Mouse (Mus musculus) 416B (cell line): ENCODE data around the gene Zfhx3.

Experiments used
- DNase-seq: peaks from one replicate; pipeline ENCODE4 v3.0.0; 2011; ENCODE audit warnings: low read depth

Zfhx3 gene

GRCm38 (mm10) chr8:108859001-108859400 is 916.6 kb downstream of the Zfhx3 start:
- DNase-seq = peak; percentile 29

GRCm38 (mm10) chr8:108859983-108860382 is 917.5 kb downstream of the Zfhx3 start:
- DNase-seq = no peak

GRCm38 (mm10) chr8:108863440-108863839 is 921.0 kb downstream of the Zfhx3 start:
- no peak for DNase-seq

- no peak for DNase-seq
Measured at GRCm38 (mm10) chr8:108866430-108866829, 924.0 kb downstream of the Zfhx3 start.

GRCm38 (mm10) chr8:108867482-108868258 is 925.2 kb downstream of the Zfhx3 start:
- no peak for DNase-seq

GRCm38 (mm10) chr8:108868259-108869090 is 926.0 kb downstream of the Zfhx3 start:
- no peak for DNase-seq

GRCm38 (mm10) chr8:108869420-108869819 is 927.0 kb downstream of the Zfhx3 start:
- DNase-seq = no peak

GRCm38 (mm10) chr8:108869935-108870334 is 927.5 kb downstream of the Zfhx3 start:
- DNase-seq = no peak

- DNase-seq = no peak
Measured at GRCm38 (mm10) chr8:108870371-108870770, 927.9 kb downstream of the Zfhx3 start.

GRCm38 (mm10) chr8:108875722-108876121 is 933.3 kb downstream of the Zfhx3 start:
- DNase-seq = no peak

GRCm38 (mm10) chr8:108880101-108880500 is 937.7 kb downstream of the Zfhx3 start:
- DNase-seq = no peak

GRCm38 (mm10) chr8:108881336-108881735 is 938.9 kb downstream of the Zfhx3 start:
- no peak for DNase-seq

GRCm38 (mm10) chr8:108882073-108882472 is 939.6 kb downstream of the Zfhx3 start:
- no peak for DNase-seq

GRCm38 (mm10) chr8:108883381-108883780 is 940.9 kb downstream of the Zfhx3 start:
- peak; percentile 51 for DNase-seq

- no peak for DNase-seq
Measured at GRCm38 (mm10) chr8:108884947-108885346, 942.5 kb downstream of the Zfhx3 start.

- DNase-seq = no peak
Measured at GRCm38 (mm10) chr8:108885450-108885849, 943.0 kb downstream of the Zfhx3 start.

GRCm38 (mm10) chr8:108885861-108886260 is 943.4 kb downstream of the Zfhx3 start:
- DNase-seq = no peak

GRCm38 (mm10) chr8:108886599-108887255 is 944.3 kb downstream of the Zfhx3 start:
- DNase-seq = peak; percentile 88

GRCm38 (mm10) chr8:108887256-108887615 is 944.8 kb downstream of the Zfhx3 start:
- no peak for DNase-seq

- DNase-seq = no peak
Measured at GRCm38 (mm10) chr8:108887890-108888289, 945.4 kb downstream of the Zfhx3 start.

- DNase-seq = no peak
Measured at GRCm38 (mm10) chr8:108888924-108889323, 946.5 kb downstream of the Zfhx3 start.

- DNase-seq = no peak
Measured at GRCm38 (mm10) chr8:108889406-108889805, 947.0 kb downstream of the Zfhx3 start.

- no peak for DNase-seq
Measured at GRCm38 (mm10) chr8:108894287-108894686, 951.8 kb downstream of the Zfhx3 start.
